Mouse (Mus musculus) C2C12 (cell line): Measurements from ENCODE around the gene Dock3. TPM values are rescaled to one million over a fixed set of nuclear protein-coding genes. Genes with fewer than 3 reads are reported as not detected.

Source experiments
- H3K27me3 ChIP-seq: one replicate; pipeline ENCODE4 v1.6.1; 2011; ENCODE audit not compliant: control insufficient read depth, insufficient read depth, insufficient read length
- H3K36me3 ChIP-seq: one replicate; pipeline ENCODE4 v1.6.1; 2011; ENCODE audit not compliant: control insufficient read depth, insufficient read depth
- H3K4me3 ChIP-seq: one replicate; pipeline ENCODE4 v1.5.1; 2011; ENCODE audit warnings: mild to moderate bottlenecking, control low read depth; ENCODE audit not compliant: poor library complexity, insufficient read depth, severe bottlenecking
- H3K79me2 ChIP-seq: one replicate; pipeline ENCODE4 v1.6.1; 2011; ENCODE audit not compliant: control insufficient read depth, insufficient read depth
- H3K79me3 ChIP-seq: one replicate; pipeline ENCODE4 v1.6.1; 2011; ENCODE audit warnings: low read depth, control low read depth
- H3ac ChIP-seq: one replicate; pipeline ENCODE3; 2011; ENCODE audit warnings: low read depth; ENCODE audit not compliant: control insufficient read depth, insufficient read length
- CEBPB ChIP-seq: IDR thresholded peaks from one replicate; pipeline ENCODE4 v1.6.1; 2011; ENCODE audit warnings: low read depth, mild to moderate bottlenecking, control low read depth, moderate library complexity
- CTCF ChIP-seq: IDR thresholded peaks from one replicate; pipeline ENCODE4 v1.5.1; 2011; ENCODE audit not compliant: control insufficient read depth, insufficient read depth, insufficient read length
- FOSL1 ChIP-seq: IDR thresholded peaks from one replicate; pipeline ENCODE4 v1.8.0; 2011; ENCODE audit warnings: mild to moderate bottlenecking, low read length; ENCODE audit not compliant: poor library complexity, insufficient read depth, severe bottlenecking
- MAX ChIP-seq: IDR thresholded peaks from one replicate; pipeline ENCODE4 v1.6.1; 2011; ENCODE audit warnings: mild to moderate bottlenecking, control low read depth
- MYOD1 ChIP-seq: IDR thresholded peaks from one replicate; pipeline ENCODE4 v1.6.1; 2011; ENCODE audit warnings: low read depth; ENCODE audit not compliant: control insufficient read depth, insufficient read length
- MYOG ChIP-seq: IDR thresholded peaks from one replicate; pipeline ENCODE4 v1.6.1; 2011; ENCODE audit not compliant: control insufficient read depth, insufficient read length; ENCODE audit errors: extremely low read depth
- USF1 ChIP-seq: IDR thresholded peaks from one replicate; pipeline ENCODE4 v1.6.1; 2011; ENCODE audit warnings: low read depth, mild to moderate bottlenecking, control low read depth, moderate library complexity
- polyA plus RNA-seq: library from polyadenylated mRNA; unstranded; fragments of >200 nt; fragmentation: generic; extraction: Trizol; gene quantifications from one replicate; pipeline ENCODE4 v1.2.1, GENCODE M21; 2012; ENCODE audit warnings: missing spikeins

The Dock3 gene
- polyA plus RNA-seq, 1 experiment: 0.26 TPM

DNA sequence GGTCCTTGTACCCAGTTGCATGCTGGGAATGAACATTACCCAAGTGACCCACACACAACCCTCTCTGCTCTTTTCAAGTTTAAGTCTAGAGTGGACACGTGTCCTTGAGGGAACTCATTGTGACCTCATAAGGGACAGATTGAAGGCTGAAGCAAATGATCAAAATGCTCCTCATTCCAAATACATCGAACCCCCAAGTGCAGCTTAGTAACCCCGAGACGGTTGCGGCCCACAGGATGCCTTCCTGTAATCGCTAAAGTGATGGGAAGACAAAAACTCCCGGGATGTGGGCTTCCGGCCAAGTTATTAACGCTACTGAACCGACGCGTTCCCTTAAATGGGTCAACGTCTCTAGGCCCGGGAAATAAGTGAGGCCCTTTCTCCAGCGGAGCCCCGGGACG, 340.4 kb downstream of the Dock3 start:
- H3K4me3 ChIP-seq: peak overlapping the region; percentile 74

DNA sequence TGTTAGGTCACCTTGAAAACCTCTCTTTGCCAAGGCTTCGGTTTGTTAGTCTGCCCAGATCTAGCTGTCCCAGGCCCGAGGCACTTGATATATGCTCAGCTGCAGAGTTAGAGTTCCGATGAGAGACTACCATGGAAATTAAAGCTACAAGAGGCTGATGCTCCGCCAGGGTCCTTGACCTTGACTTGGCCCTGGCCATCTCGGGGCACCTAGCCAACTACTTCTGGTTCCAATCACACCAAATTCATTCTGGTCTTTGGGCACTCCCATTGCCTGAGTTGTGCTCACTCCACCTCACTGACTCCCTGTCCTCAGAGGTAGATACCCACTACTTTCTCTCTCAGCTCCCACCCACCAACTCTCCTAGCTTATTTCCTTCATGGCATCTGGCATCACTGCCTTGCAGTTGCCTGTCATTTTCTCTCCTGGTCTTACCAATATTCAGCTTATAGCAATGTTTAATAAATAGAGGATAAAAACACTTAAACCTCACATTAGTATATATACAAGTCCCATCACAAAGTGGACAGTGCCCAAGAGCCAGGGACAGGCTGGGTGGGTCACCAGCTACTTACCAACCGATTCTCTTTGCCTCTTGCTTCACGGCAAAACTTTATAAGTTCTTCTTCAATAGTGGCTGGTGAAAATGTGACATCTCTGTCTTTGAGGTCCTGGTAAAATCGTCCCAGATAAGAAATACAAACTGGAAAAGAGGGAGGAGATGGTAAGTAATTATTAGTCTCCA, 341.0 kb downstream of the Dock3 start:
- peaks cover 42% of the 10 kb centered on the region for H3K79me2 ChIP-seq
- H3K79me3 ChIP-seq: peaks cover 29% of the 10 kb centered on the region
- H3K4me3 ChIP-seq: peak overlapping the region; percentile 74
- no peak for TF ChIP-seq CTCF
- no peak for TF ChIP-seq CEBPB
- no peak for TF ChIP-seq MAX
- no peak for TF ChIP-seq FOSL1
- no peak for TF ChIP-seq MYOD1
- no peak for TF ChIP-seq USF1
- TF ChIP-seq MYOG: no peak
- peaks cover 27% of the 10 kb centered on the region for H3K36me3 ChIP-seq
- peak overlapping the region; percentile 90 for H3ac ChIP-seq
- H3K27me3 ChIP-seq: no peaks in the 10 kb centered on the region

More for the DNA sequence above, 340.4 kb downstream of the Dock3 start:
- peaks cover 35% of the 10 kb centered on the region for H3K79me2 ChIP-seq
- peaks cover 27% of the 10 kb centered on the region for H3K36me3 ChIP-seq
- H3K27me3 ChIP-seq: no peaks in the 10 kb centered on the region
- TF ChIP-seq CEBPB (no peak), USF1 (peak; percentile 29), MAX (no peak)
- H3ac ChIP-seq: peak overlapping the region; percentile 90
- H3K79me3 ChIP-seq: peaks cover 24% of the 10 kb centered on the region

DNA sequence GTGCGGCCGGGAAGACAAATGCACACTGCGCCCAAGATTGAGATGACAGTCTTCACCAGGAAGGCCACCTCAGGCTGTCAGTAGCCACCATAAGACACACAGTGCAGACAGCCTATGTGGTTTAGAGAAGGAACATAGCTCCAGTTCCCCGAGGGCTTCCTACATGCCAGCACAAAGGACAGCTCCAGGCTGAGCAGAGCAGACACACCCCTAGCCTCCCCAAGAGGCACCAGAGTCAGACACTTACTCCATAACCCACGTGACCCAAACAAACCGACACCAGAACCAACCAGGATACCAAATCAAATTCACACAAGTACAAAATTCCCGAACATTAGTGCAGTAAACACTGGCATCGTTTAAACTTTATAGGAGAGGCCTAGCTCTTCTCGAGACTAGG, 342.4 kb downstream of the Dock3 start:
- no peak overlapping the region for H3ac ChIP-seq
- no peak overlapping the region for H3K4me3 ChIP-seq
- no peaks in the 10 kb centered on the region for H3K27me3 ChIP-seq
- peaks cover 42% of the 10 kb centered on the region for H3K79me3 ChIP-seq
- H3K36me3 ChIP-seq: peaks cover 31% of the 10 kb centered on the region
- TF ChIP-seq USF1 (peak; percentile 17), MYOG (no peak), CTCF (no peak)
- H3K79me2 ChIP-seq: peaks cover 56% of the 10 kb centered on the region

DNA sequence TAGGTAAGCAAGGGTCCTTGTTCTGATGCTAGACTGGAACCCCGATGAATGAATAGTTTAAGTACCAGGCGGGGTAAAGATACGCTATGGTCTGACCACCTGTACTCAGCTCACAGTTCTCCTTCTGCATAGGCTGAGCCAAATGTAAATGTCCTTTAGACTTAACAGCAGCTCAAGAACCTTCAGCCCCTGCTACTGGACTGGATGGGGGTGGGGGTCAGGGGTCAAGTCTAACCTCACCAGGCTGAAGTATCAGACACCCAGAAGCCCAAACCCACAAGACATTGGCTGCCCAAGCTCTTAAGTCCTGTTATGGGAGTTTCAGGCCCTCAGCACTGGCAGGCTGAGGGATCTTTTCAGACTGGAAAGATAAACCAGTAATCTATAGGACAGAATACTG, 343.4 kb downstream of the Dock3 start:
- peaks cover 51% of the 10 kb centered on the region for H3K79me3 ChIP-seq
- TF ChIP-seq FOSL1 (no peak), MYOD1 (no peak), MYOG (no peak), USF1 (no peak), CEBPB (no peak), CTCF (no peak), MAX (no peak)
- H3K27me3 ChIP-seq: no peaks in the 10 kb centered on the region
- H3ac ChIP-seq: no peak overlapping the region
- H3K4me3 ChIP-seq: no peak overlapping the region
- H3K79me2 ChIP-seq: peaks cover 65% of the 10 kb centered on the region
- peaks cover 34% of the 10 kb centered on the region for H3K36me3 ChIP-seq

DNA sequence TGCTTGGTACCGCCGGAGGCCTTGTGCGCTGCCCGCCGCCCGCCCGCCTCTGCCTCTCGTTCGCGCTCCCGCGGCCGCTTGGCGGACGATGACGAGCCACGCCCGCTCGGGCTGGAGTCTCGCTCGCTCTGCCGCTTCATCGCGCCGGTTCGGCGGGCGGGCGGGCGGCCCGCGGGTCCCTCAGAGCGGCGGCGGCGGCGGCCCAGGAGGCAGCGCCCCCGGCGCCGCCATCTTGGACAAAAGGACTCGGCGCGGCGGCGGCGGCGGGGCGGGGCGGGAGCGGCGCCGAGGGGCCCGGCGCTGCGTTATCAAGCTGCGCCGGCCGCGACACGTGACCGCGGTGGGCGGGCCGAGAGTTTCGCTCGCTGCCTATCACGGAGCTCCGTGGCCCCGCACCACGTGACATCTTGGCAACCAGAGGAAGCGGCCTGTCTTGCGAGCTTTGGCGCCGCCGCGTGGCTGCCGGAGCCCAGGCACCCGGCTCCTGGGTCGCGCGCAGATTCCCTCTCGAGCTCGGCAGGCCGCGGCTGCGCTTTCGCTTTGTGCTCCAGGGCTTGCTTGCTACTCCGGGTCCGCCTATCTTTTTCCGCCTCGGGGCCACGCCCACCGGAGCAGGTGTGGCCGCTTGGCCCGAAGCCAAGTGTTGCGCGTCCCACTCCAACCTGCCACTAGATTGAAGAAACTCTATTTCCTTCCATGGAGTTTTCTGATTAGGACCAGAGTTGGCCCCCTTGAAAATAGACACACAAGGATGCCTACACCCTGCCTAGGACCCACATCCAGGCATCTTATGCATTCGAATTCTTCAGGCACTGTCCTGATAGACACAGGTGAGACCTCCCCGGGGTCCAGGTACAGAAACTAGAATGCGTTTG, 344.6 kb downstream of the Dock3 start, which contains the start of gene Rbm15b:
TSS of gene Rbm15b (minus strand) at position 601 of the 875 bp plus-strand sequence.
- Histone ChIP-seq H3ac (peak within 1 kb of the TSS; percentile 65), H3K4me3 (peak within 1 kb of the TSS; percentile 60), H3K27me3 (no peaks in the 10 kb centered on the region), H3K36me3 (peaks cover 44% of the 10 kb centered on the region), H3K79me2 (peaks cover 73% of the 10 kb centered on the region), H3K79me3 (peaks cover 56% of the 10 kb centered on the region)
- TF ChIP-seq MYOD1 (no peak), FOSL1 (no peak), MAX (peak; percentile 72), MYOG (no peak), CEBPB (no peak), USF1 (peak; percentile 95), CTCF (peak; percentile 90)
